Mouse (Mus musculus) bone marrow macrophage, adult 2 months (primary cell): Measurements from ENCODE around the gene Fam117b.

Experiments
- CTCF ChIP-seq: IDR thresholded peaks from 2 replicates; pipeline ENCODE4 v1.5.1; 2012; ENCODE audit warnings: low read depth, mild to moderate bottlenecking, low read length, moderate library complexity
- POLR2A ChIP-seq: IDR thresholded peaks from 2 replicates; pipeline ENCODE4 v1.6.1; 2012; ENCODE audit warnings: mild to moderate bottlenecking, low read depth, low read length, borderline replicate concordance

DNA sequence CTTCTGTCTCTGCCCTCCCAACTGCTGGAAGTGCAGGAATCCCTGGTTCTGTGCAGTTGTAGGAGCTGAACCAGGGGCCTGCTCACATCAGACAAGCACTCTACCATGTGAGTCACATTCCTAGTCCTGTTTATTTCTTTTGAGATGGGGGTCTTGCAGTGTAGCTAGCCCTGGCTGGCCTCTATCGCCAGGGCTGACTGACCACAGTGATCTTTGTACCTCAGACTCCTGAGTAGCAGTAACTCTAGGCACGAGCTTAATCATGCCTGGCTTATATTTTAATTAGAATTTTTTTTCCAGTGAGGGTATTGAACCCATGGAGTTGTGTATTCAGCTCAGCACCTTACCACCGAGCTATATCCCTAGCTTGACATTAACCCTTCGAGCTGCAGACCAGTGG lies 21.6 kb upstream of the Fam117b start:
- TF ChIP-seq POLR2A = no peak
- no peak for TF ChIP-seq CTCF
